Mouse (Mus musculus): Measurements from ENCODE around the gene Sept4.

- no peak for TF ChIP-seq CTCF (IDR thresholded peaks at IDR 0.05; ENCODE audit: low read depth)
- TF ChIP-seq EP300 (IDR thresholded peaks at IDR 0.05; ENCODE audit: low read depth), result no peak
Observed at GRCm38 (mm10) chr11:87566501-87566900, 2.2 kb upstream of the Sept4 start, which contains the start of gene Gm11492.
